Mouse (Mus musculus) lung, postnatal 4 days (tissue): ENCODE measurements at regions not wholly inside any gene's neighbourhood (a gene's known extent, or its start where the extent isn't known, plus 50 kb on each side); places are given as distances from the start of the nearest gene placed in this dataset.

Source experiments
- DNase-seq, 2 experiments: peaks; one replicate each; pipeline ENCODE4 v3.0.0; 2021

DNA sequence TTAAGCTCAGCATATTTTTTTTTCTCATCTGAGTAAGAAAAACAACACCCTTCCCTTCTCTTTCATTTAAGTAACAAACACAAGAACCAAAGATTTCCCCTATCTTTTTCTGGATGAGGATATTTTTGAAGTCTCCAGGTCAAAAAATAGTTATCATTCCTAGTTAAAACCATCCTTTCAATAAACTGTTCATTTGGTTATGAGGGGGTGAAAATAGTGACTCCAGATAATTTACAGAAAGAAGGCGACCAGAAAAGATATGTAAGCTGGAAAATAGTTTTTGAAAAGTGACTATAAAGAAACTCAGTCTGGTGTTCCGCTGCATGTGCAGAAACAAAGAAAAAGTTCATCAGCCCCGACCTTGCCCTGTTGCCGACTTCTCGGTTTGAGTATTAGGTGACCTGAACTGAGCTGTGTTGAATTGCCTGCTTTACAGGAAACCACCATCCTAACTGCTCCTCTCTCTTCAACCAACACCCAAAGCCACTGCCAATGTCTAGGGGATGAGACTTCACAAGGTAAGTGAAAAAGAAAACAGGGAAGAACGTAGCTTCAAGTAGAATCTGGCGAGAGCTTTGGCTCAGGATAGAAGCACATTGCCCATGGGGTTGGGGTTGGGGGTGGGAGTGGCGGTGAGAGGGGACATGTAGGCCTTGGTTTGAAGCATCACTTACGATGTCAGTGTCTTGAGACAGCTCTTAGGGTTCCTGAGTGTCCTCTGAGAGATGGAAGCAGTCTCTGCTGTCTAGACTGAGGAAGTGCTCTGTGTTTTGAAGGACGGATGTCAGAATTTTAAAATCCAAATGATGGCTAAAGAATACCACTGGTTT lies 104.6 kb downstream of the Ube2e3 start:
- DNase-seq = no peak

DNA sequence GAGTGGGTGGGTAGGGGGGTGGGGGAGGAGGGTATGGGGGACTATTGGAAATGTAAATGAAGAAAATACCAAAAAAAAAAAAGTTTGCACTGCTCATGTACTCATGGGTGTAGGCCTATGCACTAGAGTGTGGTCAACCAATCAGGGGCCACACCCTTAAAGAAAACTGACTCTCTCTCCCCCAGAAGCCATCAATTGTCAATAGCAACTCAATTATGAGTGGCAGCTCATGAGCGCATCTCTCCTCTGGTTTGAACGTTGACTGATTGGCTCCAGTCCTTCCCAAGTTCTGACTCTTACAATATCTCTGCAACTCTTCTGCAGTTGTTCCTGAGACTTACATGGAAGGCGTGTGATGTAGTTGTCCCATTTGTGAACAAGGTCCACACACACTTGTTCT lies 105.9 kb downstream of the Ube2e3 start:
- no peak for DNase-seq

GRCm38 (mm10) chr2:78974683-78975392 lies 106.9 kb downstream of the Ube2e3 start:
- no peak for DNase-seq

DNA sequence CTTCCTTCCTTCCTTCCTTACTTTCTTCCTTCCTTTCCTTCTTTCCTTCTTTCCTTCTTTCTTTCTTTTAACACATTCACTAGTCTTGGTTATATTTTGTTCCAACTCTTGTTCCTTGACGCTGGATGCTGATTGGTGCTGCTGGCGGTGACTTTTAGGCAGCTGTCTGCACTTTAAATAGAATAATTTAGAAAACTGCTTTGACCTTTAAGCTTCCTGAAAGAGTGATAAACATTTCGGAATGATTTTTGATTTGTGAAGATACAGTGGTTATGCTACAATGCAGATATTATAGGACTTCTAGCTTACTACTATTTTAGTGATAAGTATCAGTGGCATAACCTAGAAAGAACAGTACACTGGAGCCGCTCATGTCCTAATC lies 107.5 kb downstream of the Ube2e3 start:
- DNase-seq = no peak

DNA sequence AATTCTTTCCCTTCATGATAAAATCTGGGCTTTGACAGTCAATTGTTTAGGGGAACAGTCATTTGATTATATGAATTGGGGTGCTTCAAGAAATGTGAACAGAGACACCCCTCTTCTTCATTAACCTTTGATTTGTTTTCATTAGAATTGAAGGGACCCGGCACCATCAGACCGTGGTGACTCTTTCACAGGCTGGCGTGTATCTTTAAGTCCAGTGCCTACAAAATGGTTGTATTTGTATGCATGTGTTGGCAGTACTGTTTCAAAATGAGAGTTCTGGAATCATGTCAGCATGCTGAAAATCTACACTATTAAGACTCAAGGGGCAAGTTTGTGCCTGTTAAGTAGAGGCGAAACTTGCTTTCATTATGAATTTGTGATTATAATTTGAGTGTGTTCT lies 108.2 kb downstream of the Ube2e3 start:
- no peak for DNase-seq

DNA sequence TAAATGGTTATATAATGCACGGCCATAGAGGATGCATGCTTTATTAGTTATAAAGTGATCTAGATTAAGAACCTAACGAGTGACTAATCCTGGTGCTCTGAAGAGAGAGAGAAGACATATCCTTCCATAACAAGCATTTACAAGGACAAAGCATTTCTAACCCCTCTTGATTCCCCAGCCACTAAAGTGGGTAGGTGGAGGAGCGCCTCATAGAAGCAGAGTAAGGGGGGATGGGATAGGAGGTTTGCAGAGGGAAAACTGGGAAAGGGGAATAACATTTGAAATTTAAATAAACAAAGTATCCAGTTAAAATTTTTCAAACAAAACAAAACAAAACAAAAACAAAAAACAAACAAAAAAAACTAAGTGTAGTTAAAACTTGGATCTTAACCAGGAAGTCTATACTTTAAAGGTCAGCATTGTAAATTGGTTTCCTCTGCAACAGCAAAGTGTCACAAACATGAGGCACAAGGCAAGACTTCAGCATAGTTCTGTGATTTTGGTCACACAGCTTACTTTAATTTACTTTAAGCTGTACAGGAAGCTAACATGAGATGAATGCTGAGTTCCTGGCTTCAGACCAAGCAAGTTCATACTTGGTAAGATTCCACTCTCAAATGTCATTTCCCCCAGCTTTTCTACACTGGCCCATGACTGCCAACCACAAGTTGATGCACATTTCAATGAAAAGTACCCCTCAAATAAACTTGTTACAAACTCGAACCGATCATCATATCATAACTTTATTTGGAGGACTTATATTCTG lies 109.9 kb downstream of the Ube2e3 start:
- DNase-seq = no peak

DNA sequence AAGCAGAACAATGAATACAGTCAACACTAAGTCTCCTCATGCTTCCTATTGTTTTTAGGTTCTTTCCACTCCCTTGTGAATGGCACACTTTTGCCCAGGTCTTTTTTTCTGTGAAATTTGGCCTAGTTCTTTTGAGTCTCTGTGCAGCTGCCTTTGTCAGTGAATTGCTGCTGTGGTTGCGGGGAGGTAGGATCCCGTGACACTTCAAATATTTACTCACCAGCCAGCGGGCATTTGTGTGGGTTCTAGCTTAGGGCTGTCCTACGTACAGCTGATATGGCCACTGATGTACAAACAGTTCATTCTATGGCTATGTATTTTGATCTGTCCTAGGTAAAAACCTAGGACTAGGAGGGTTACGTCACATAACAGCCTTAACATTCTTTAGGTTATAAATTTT lies 112.1 kb downstream of the Ube2e3 start:
- no peak for DNase-seq

DNA sequence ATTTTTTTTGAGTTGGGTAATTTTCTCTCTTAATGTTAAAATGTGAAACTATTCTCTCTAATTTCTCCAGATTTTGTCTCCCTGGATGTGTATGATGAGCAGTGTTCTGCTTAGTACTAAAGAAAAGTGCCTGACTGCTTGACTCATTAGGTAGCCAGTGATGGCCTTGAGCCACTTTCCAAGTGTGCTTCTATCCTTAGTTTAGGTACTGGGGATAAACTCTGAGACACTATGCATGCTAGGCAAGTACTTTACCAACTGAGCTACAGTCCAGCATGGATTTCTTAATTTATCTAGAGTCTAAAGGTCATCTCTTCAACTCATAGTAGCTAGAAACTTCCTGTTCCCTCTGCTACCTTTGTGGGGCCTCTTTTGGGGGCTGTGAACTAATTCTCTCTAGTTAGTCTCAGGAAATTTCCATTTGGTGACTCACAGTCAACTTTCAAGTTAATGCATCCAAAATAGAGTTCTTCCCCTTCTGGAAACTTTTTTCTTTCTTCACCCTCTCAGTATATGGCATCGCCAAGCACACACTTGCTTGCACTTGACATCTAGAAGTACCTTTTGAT lies 112.8 kb downstream of the Ube2e3 start:
- no peak for DNase-seq

DNA sequence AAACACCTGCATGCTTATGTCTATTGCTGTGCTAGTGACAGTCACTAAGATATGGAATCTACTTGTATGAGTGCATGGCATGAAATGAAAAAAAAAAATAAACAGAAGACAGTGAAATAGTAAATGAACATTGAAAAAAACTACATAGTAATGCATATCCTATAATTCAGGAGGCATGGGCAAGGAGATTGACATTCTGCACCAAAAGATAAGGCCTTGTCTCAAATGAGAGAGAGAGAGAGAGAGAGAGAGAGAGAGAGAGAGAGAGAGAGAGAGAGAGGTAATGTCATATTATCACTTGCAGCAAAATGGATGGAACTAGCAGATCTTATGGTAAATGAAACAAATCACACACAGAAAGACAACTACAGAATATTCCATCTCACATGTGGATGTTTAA lies 115.4 kb downstream of the Ube2e3 start:
- no peak for DNase-seq

DNA sequence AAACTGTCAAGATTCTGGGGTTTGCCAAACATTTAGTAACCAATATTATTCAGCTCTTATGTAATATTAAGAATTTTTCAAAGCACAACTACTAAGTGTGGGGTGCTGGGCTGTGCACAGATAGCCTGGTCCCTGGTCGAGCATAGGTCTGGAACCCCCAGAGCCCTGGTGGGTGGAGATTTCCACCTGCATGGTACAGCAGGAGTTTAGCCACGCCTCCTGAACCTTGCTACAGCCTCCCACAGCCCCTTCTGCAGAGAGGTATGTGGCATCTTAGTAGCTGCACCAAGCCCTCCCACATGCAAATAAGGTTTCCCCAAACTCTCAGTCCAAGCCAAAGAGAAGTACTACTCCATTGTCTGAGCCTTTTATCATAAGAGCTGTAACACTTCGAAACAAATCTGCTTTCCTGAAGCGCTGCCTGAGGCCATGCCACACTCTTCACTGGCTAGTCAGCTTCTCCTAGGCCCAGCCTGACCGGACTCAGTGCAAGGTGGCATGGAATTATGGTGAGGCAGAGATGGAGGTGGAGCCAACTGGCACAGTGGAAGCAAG lies 116.1 kb downstream of the Ube2e3 start:
- DNase-seq = no peak

DNA sequence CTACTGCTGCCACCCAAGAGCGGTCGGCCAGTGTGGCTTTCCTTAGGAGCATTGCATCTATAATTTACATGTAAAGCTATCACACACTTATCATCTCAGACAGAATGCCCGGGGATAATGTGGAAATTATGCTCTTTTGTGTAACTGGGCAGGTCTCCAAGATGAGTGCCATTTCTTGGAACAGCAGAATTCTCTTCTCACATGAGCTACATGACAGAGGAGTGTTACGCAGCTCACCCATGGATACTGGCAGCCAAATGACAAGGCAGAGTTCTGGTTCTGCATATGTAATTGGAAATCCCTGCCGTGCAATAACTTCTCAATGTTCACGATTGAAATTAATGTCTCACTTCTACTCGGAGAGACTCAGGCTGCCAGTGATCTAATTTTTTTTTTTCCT lies 119.1 kb downstream of the Ube2e3 start:
- no peak for DNase-seq

DNA sequence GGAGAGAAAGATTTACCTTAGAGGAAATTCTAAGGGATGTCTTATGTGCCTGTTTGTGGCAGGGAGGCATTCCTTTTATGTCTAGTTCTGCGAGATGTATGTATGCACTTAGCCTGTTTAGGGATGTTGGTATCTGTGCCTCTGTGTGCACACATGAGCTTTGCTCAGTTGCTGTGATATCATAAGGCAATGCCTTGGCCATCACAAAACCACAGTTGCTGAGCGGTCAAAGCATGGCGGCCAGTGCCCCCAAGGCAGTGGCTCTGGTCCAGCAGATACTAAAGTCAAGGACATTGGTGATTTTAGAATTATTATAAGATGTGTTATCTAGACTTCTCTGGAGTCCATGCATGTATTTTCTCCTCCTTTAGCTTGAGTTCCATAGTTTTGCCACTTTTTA lies 119.5 kb downstream of the Ube2e3 start:
- DNase-seq = no peak

DNA sequence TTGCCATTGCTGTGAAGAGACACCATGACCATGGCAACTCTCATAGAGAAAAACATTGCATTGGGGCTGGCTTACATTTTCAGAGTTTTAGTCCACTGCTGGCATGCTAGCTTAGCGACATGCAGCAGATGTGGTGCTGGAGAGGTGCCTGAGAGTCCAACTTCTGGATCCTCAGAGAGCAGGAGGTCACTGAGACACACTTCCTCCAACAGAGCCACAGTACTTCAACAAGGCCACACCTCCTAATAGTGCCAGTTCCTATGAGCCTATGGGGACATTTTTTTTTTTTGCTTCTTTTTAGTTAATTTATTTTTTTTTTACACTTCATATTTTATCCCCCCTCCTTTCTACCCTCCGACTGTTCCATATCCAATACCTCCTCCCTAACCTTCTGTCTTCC lies 120.3 kb downstream of the Ube2e3 start:
- no peak for DNase-seq

GRCm38 (mm10) chr2:78994800-78995555 lies 127.1 kb downstream of the Ube2e3 start:
- DNase-seq = no peak

GRCm38 (mm10) chr2:78998637-78999036 lies 130.7 kb downstream of the Ube2e3 start:
- no peak for DNase-seq

GRCm38 (mm10) chr2:78999410-78999809 lies 131.5 kb downstream of the Ube2e3 start:
- no peak for DNase-seq

DNA sequence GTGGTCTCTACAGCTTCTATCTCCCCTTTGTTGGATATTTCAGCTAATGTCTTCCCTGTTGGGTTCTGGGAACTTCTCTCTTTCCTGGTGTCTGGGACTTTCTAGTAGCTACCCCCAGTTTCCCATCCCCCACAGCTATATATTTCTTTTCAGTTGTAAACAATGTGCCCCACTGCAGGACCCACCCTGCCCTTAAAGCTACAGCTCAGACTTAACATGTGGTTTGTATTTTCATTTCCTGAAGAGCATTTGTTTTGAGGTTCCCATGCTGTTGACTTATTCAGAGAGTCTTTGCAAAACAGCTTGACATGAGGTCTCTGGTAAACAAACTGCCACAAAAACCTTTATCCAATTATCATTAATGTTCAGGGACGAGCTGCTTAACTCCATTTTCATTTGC lies 136.9 kb downstream of the Ube2e3 start:
- DNase-seq = no peak

DNA sequence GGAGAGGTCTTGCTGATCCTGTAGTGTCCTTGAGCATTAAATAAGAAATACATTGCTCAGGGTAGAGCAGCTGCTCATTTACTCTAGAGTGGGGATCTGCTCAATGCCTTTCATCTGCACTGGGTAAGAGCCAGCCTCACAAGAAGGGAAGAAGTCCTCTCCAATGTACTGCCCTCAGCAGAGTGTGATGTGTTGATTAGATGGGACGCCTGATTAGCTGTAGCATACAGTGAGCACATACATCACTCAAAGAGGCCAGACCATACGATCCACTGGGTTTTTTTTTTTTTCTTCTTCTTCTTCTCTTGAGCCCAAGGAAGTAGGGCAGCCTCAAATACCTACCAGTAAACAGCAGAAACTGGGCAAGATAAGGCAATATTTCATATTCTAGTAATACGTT lies 140.7 kb downstream of the Ube2e3 start:
- DNase-seq = no peak

GRCm38 (mm10) chr2:79009791-79010190 lies 141.9 kb downstream of the Ube2e3 start:
- no peak for DNase-seq

DNA sequence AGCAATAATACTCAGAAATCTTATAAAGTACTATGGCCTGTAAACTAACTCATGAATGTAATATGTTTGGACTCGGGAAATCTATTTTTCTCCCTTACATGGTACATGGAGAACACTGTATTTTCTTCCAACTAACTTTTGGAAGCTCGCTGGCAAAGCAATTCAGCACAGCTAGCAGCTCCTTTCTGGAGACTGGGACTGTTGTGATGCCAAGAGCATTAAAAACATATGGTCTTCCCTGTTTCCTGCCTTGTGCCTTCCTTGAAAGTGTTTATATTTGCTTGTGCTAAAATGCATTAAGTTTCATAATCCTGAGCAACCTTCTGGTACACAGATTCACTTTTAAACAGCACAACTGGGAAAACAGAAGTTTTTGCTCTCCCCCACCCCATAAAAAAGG lies 142.3 kb downstream of the Ube2e3 start:
- DNase-seq = no peak

DNA sequence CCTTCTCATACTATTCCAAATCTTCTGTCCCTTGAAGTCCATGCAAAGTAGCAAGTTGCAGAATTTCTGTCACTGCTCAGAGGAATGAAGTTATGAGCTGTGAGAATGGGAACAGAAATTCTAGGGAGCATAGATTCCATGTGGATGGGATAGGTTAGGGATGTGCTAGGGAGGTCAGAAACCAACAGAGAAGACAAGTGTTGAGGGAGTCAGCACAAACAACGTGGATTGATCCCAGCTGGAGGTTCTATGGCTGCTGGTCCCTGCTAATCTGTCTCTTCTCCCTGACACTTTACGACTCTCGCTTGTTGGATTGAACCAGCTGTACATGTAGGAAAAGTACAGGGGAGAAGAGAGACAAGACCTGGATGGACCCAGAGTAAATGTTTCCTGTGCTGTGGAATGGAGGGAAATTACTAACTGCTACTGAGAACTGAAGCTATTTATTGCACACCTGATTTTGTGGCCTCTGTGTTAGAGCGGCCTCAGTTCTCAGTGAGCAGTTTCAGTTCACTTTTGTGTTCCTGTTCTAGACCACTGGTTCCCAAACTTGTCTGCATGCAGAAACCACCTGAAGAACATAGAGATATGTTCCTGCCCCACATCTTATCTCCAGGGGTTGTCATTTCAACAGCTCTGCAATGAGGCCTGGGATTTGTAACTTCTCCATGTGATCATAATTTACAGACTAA lies 151.0 kb downstream of the Ube2e3 start:
- DNase-seq = no peak

DNA sequence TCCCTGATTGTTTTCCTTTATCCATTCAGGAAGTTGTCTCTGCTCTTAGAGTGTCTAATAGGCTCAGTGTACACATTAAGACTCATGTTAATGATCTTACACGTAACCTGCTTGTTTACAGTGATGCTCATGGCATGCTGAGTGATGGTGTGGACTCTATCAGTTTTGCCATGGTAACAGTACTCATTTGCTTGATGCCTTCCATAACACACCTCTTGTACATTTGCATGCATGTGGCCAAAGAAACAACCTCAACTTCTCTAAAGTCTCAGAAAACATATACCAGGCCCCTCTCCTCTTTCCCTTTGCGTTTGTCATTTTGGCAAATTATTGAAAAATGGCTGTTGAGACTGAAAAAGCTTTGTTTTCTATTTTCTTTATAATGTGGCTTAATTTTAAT lies 155.0 kb downstream of the Ube2e3 start:
- no peak for DNase-seq
